Mouse (Mus musculus): ENCODE results near the gene Gm28374. TPM values are rescaled to one million over a fixed set of nuclear protein-coding genes. Genes with fewer than 3 reads are reported as not detected.
"Not testable (repeated sequence)": the region's sequence is repeated elsewhere in the genome, so short reads cannot be mapped to it uniquely, and the experiment has no call there.

Gene Gm28374
- 1.0 and 1.6 TPM in 2 replicates for polyA plus RNA-seq (2014; fragmentation: Nextera tagmentation; extraction: Ambion mirVana)

GRCm38 (mm10) chr19:6082156-6082555 is at the start of gene Gm28374:
Gm28374 (minus strand) TSS chr19:6082256.
- Histone ChIP-seq H3K36me3 (ENCODE audit: insufficient read depth) (peaks cover 40% of the 10 kb centered on the region), H3K27me3 (ENCODE audit: insufficient read depth, low read length) (no peaks in the 10 kb centered on the region), H3K4me3 (ENCODE audit: low read depth, low read length) (no peak within 1 kb of the TSS), H3K9me3 (ENCODE audit: low read depth, low read length) (no peaks in the 10 kb centered on the region), H3K4me2 (no peak within 1 kb of the TSS), H3K9ac (no peak within 1 kb of the TSS), H3K4me1 (ENCODE audit: insufficient read depth) (peaks cover 3% of the 10 kb centered on the region), H3K27ac (ENCODE audit: low read depth) (no peak within 1 kb of the TSS)
- no peak for TF ChIP-seq CTCF (IDR thresholded peaks at IDR 0.05; ENCODE audit: low read depth)
- ATAC-seq (ENCODE audit: insufficient read depth), result no peak
- no peak for DNase-seq
- 86% methylated on average over 9 of the region's 9 CpGs for WGBS

DNA sequence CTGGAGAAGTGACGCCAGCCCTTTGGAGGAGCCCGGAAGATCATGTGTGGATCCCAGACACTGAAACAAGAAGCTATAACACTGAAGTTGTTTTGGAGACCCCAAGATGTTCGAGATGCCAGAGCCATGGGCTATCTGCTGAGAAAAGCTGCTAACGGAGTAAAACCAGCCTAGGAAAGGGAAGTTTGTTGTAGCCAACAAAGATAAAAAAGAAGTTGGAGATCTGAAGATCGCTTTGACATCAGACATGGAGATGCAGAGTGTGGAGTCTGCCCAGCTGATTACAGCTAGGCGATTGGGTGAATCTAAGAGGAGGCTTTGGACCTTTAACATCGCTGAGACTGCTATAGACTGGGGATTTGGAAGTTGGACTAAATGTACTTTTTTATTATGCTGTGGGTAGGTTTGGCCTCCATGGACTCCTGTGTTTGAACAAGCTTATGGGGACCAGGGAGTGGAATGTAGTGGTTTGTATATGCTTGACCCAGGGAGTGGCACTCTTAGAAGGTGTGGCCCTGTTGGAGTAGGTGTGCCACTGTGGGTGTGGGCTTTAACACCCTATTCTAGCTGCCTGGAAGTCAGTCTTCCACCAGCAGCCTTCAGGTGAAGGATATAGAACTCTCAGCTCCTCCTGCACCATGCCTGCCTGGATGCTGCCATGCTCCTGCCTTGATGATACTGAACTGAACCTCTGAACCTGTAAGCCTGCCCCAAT is 48.5 kb upstream of the Gm28374 start:
- not testable (repeated sequence) for H3K27ac ChIP-seq (ENCODE audit: low read depth); H3K9me3 ChIP-seq (ENCODE audit: low read depth, low read length); H3K4me2 ChIP-seq; H3K4me3 ChIP-seq (ENCODE audit: low read depth, low read length); DNase-seq; H3K4me1 ChIP-seq (ENCODE audit: insufficient read depth); H3K27me3 ChIP-seq (ENCODE audit: insufficient read depth, low read length); H3K9ac ChIP-seq; ATAC-seq (ENCODE audit: insufficient read depth)
- WGBS, result 78% methylated on average over 7 of the region's 7 CpGs
- H3K36me3 ChIP-seq (ENCODE audit: insufficient read depth), result peaks cover 14% of the 10 kb centered on the region

- 0% methylated on average over 32 of the region's 32 CpGs for WGBS
- Histone ChIP-seq H3K9me3 (ENCODE audit: low read depth, low read length) (no peaks in the 10 kb centered on the region), H3K4me1 (ENCODE audit: insufficient read depth) (peaks cover 3% of the 10 kb centered on the region; the same call in 1 of the 2 replicates), H3K9ac (peak within 1 kb of the TSS; percentile 49), H3K36me3 (ENCODE audit: insufficient read depth) (peaks cover 5% of the 10 kb centered on the region; the same call in 1 of the 2 replicates), H3K4me3 (ENCODE audit: low read depth, low read length) (peak within 1 kb of the TSS; percentile 46), H3K27me3 (ENCODE audit: insufficient read depth, low read length) (no peaks in the 10 kb centered on the region), H3K27ac (ENCODE audit: low read depth) (peak within 1 kb of the TSS; percentile 78), H3K4me2 (peak within 1 kb of the TSS; percentile 63)
- ATAC-seq (ENCODE audit: insufficient read depth) (peak; percentile 95), DNase-seq (peak; percentile 97)
- no peak for TF ChIP-seq CTCF (IDR thresholded peaks at IDR 0.05; ENCODE audit: low read depth)
Measured at GRCm38 (mm10) chr19:6127760-6128341, 45.8 kb upstream of the Gm28374 start, which contains the start of gene Snx15. Snx15 (minus strand) TSS chr19:6128304.

DNA sequence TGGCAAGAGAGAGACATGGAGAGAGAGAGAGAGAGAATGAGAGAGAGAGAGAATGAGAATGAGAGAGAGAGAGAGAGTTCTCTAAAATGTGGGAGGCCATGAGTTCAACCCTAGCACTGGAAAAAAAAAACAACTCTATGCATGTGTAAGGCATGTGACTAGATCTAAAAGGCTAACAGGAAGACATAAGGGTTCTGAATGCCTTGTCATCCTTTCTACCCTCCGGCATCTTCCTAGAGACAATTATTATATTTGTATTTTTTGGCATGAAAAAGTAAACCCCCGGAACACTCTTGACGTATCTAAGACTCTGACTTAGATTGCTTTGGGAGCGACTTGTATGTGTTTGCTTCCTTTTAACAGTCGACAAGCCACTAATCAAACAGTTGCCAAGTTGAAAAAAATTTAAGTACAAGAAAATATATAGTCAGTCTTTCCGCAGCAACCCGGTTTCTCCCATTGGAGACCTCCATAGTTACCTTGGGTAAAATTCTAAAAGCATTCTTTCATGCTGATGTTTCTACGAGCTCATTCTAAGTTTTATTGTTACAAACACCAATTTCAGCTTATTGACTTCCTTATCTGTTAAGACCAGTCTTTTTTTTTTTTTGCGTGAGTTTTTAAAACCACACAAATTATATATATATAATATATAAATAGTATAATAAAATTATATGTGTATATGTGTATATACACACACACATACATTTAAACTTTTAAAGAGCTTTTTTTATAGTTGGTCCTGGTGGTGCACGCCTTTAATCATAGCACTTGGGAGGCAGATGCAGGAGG is 44.9 kb upstream of the Gm28374 start:
- no peak for DNase-seq

DNA sequence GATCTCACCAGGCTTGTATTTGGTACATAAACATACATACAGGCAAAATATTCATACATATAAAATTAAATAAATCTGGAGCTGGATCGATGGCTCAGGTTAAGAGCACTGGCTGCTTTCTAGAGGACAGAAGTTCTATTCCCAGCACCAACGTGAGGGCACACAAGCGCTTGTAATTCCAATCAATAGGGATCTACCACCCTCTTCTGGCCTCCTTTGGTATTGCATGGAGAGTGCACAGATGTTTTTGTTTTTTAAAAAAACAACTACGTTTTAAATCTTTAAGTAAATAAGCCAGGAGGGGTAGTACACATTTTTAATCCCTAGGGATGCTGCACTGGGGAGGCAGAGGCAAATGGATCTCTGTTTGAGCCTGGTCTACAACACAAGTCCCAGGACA is 44.2 kb upstream of the Gm28374 start:
- Histone ChIP-seq H3K36me3 (ENCODE audit: insufficient read depth) (peaks cover 5% of the 10 kb centered on the region; the same call in 1 of the 2 replicates), H3K9me3 (ENCODE audit: low read depth, low read length) (no peaks in the 10 kb centered on the region), H3K4me3 (ENCODE audit: low read depth, low read length) (no peak overlapping the region), H3K9ac (no peak overlapping the region), H3K27me3 (ENCODE audit: insufficient read depth, low read length) (no peaks in the 10 kb centered on the region), H3K27ac (ENCODE audit: low read depth) (no peak overlapping the region), H3K4me1 (ENCODE audit: insufficient read depth) (peaks cover 3% of the 10 kb centered on the region; the same call in 1 of the 2 replicates), H3K4me2 (0 out of 2 replicates have a peak overlapping the region, but pooled peaks have one; percentile 25)
- peak; percentile 79 for TF ChIP-seq CTCF (IDR thresholded peaks at IDR 0.05; ENCODE audit: low read depth)
- DNase-seq (peak; percentile 77), ATAC-seq (ENCODE audit: insufficient read depth) (no peak)
- WGBS, result 25% methylated on average over 4 of the region's 4 CpGs

More for the DNA sequence above, 44.9 kb upstream of the Gm28374 start:
- Histone ChIP-seq H3K4me1 (ENCODE audit: insufficient read depth) (peaks cover 3% of the 10 kb centered on the region; the same call in 1 of the 2 replicates), H3K9me3 (ENCODE audit: low read depth, low read length) (no peaks in the 10 kb centered on the region), H3K27ac (ENCODE audit: low read depth) (peak overlapping the region; percentile 78), H3K36me3 (ENCODE audit: insufficient read depth) (peaks cover 5% of the 10 kb centered on the region; the same call in 1 of the 2 replicates), H3K9ac (peak overlapping the region; percentile 49), H3K27me3 (ENCODE audit: insufficient read depth, low read length) (no peaks in the 10 kb centered on the region), H3K4me3 (ENCODE audit: low read depth, low read length) (peak overlapping the region; percentile 46), H3K4me2 (peak overlapping the region; percentile 63)
- TF ChIP-seq CTCF (IDR thresholded peaks at IDR 0.05; ENCODE audit: low read depth), result no peak
- 68% methylated on average over 10 of the region's 10 CpGs for WGBS
- ATAC-seq (ENCODE audit: insufficient read depth), result no peak

- peaks cover 8% of the 10 kb centered on the region; the same call in 1 of the 2 replicates for H3K36me3 ChIP-seq (ENCODE audit: insufficient read depth)
- 81% methylated on average over 2 of the region's 2 CpGs for WGBS
- ATAC-seq (ENCODE audit: insufficient read depth), result no peak
Measured at GRCm38 (mm10) chr19:6124898-6125297, 42.8 kb upstream of the Gm28374 start.

More at GRCm38 (mm10) chr19:6124898-6125297, 42.8 kb upstream of the Gm28374 start:
- Histone ChIP-seq H3K4me2 (no peak overlapping the region), H3K9ac (no peak overlapping the region), H3K27ac (ENCODE audit: low read depth) (no peak overlapping the region), H3K4me3 (ENCODE audit: low read depth, low read length) (no peak overlapping the region), H3K9me3 (ENCODE audit: low read depth, low read length) (no peaks in the 10 kb centered on the region), H3K27me3 (ENCODE audit: insufficient read depth, low read length) (no peaks in the 10 kb centered on the region), H3K4me1 (ENCODE audit: insufficient read depth) (peaks cover 3% of the 10 kb centered on the region; the same call in 1 of the 2 replicates)
- no peak for DNase-seq
- TF ChIP-seq CTCF (IDR thresholded peaks at IDR 0.05; ENCODE audit: low read depth), result no peak

Data from lung, embryonic 14.5 days (tissue).